Mouse (Mus musculus) layer of hippocampus, postnatal 25 days (tissue): ENCODE data around the gene Arap2. TPM values are rescaled to one million over a fixed set of nuclear protein-coding genes. Genes with fewer than 3 reads are reported as not detected.
A peak's percentile ranks its signal among the peaks of the same experiment; 100 is the strongest.
"Not testable (repeated sequence)": the region's sequence is repeated elsewhere in the genome, so short reads cannot be mapped to it uniquely, and the experiment has no call there.

Source experiments
- DNase-seq, 2 experiments: peaks; one replicate each; pipeline ENCODE4 v3.0.0; 2022; ENCODE audit warnings: mixed read lengths in 2 of 2, low spot score in 1 of 2; ENCODE audit errors: extremely low spot score in 1 of 2
- total RNA-seq, 2 experiments: library from RNA; stranded (reverse); gene quantifications; 2 replicates each; pipeline ENCODE4 v1.2.3; 2021

Gene Arap2
- total RNA-seq, 2 experiments from 2014 or later = 41.0 to 49.9 TPM

DNA sequence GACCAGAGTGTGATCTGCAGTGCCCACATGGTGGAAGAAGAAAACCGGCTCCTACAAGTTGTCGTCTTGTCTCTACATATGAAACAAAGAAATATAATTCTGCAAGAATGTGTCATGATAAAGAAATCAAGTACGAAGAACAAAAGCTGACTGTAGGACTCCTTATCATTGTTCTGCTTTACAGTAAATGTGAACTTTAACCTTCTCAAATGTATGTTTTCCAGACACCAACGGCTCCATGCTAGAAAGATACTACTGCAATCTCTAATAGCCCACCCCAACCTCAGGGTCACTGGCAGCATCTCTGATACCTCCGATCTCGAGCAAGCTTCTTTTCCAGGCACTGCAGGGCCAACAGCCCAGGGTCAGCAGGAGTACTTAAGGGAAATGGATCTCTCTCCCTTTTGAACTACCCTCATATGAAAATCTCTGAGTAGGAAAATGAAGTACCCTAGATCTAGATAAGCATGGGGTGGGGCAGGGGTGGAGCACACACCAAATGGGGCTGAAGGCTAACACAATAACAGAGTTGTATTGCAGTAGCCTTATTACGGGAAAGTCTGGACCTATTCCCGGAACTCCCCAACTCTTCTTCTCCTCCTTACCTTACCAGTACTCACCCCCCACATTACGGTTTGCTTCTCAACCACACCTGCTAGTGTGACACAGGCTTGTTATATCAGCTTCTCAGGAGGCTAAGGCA, 22.6 kb downstream of the Arap2 start:
- no peak for DNase-seq

DNA sequence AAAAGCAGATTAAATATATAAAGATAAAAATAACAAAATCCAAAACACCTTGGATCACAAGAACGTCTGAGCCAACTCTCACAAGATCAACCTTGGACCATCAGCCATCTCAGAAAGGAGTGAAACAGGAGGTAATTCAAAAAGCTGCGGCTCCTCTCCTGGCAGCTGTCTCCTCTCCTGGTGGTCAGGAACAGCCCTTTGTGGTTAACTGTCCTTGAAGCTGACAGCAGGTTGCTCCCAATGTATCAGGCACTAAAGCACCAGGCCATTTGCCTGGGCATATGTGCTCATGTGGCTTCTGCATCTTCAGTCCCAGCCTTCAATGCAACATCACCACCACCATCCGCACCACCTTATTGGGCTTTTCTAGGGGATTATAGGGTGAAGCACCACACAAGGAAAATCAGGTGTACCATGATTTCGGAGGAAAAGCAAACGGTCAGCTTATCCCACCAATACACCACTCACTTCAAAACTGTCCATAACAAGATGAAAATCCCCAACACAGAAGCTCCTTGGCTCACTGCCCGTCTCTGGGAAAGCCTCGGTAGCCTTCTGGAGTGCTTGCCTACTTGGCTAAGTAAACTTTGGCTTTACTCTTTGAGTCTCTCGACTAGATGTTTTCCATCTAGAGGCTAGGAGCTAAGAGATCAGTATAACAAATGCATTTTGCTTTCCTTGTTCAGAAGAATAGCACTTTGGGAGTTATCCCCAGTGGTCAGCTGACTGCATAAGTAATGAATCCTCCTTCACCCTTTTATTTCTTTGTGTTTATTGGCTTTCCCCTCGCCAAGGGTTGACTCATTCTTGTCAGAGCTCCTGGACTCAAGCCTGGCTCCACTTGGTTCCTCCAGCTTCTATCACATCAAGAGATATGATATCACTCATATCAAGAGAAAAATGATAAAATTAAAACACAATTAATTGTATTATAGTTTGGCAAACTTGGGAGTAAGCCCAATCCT, 26.2 kb downstream of the Arap2 start:
- DNase-seq = no peak

DNA sequence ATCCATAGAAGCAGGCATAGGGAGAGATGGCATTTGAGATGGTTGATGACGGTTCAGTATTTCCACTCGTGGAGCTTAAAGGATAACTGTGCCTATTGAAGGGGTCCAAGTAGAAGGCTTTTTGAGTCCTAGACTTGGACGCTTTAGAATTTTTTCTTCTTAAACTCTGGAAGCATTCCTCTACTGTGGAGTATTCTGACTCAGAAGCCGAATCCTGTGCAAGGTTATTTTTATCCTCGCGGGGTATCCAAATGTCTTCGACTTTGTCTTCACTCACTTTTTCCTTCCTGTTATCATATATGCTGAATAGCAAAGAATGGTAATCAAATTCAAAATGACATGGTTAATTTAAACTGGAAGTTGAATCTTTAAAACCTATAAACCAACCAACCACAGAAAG, 35.4 kb downstream of the Arap2 start:
- not testable (repeated sequence) for DNase-seq

DNA sequence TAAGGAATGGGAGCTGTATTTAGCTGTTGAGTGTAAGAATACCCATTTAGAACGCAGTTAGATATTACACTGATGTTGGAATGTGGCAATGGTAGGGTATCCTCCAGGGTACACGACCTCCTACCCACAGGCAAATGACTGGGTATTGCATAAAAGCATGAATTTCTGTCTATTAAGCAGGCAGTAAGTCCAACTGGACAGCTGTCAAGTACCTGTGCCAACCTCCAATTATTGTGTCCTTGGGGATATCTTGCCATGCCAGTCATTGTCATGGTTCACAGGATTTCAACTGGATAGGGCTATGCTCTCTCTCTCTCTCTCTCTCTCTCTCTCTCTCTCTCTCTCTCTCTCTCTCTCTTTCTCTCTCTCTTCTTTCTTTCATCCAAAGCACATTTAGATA, 40.4 kb downstream of the Arap2 start:
- DNase-seq = no peak

DNA sequence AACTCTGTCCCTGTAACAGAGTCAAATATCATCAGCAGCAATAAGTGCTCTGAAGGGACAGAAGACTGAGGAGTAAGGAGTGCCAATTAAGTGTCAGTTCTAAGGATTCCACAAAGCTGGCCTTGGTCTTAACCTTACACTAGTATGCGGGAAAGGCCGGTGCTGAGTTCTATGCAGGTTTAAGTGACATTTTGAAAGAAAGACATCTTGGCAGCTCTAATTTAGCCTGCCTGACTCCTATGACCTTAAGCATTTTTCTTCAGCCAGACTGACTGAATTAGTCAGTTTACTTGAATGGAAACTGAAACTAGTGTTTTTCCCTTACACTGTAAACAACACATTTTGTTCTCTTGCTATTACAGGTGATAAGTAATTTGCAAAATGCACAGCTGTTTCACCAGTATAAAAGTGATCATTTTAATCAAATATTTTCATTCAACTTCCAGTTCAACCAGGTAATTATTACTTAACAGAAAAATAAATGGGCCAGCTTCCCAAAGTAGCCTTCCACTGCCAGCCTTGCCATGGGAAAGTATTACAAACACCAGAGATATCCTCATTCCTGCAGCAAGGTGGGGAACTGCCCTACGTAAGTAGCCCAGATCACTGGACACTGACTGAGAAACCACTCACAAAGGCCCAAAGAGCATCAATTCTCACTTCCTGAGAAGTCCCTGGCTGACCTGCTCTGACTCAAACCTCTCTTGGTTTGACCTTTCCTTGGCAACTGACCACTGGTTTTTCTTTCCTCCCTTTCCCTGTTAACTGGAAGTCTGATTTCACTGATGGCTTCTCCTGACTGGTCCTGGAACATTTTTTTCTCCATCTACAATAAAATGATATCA, 42.5 kb downstream of the Arap2 start:
- no peak for DNase-seq

DNA sequence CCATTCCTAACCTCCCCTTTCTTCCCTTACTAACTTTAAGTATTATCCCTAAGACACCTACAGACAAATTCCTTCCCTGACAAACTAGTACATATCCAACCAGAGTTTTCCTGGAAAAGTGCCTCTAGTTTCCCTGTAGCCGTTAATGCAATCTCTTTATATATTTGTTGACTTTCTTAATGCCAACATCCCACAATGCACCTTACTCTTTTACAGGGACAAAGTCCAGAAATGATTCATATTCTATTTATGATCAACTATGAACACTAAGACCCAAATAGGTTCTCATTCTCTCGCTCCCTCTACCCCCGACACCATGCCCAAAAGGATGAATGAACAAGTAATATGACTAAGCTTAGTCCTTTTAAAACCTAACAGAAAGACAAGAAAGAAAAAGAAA, 49.5 kb downstream of the Arap2 start:
- DNase-seq = no peak

DNA sequence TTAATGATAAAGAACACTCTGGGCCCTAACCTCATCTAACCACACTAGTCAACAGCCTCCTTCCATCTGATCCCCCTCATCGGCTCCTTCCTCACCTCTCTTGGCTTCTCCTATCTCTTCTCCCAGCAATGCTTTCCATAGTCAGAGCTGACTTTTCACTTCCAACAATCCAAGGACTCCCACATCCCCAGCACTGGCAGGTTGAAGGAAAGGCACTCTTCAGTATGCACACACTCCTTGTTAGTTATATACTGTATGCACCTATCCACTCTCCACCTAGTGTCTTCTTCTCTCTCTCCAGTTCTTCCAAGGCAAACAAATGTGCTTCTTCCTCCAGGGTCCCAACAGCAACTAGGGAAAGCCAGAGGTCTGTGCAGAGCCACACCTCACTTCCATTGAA, 50.0 kb downstream of the Arap2 start:
- no peak for DNase-seq

DNA sequence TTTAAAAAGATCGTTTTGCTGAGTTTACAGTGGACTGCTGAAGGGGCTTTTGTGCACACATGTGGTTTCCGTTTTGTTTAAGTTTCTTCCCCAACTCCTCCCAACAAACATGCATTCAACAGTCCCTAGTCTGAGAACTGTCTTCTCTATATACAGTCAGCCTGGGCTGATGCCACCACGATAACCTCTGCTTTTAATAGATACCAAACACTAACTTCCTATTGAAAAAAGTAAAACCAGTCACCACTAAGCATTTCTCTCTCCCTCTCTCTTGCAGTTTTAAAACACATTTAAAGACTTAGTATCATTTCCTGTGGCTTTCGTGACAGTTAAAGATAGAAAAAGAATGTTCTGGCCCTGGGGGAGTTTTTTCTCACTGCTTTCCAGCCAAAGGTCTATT, 50.5 kb downstream of the Arap2 start:
- no peak for DNase-seq

DNA sequence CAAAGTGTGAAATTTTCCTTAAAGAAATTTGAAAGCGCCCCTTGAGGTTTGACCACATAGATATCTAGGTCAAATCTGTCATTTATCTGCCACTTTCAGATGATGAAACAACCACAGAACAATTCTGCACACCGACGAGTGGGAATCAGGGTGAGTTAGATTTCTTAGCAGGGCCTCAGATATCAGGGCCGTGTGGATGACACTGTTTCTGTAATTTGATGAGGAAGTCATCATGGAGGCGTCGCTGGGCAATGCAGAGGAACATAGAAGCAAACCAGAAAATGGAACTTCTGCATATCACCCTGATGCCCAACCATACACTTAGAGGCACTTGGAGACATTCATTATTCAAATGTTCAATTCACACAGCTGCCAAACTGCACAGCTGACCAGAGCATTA, 55.0 kb downstream of the Arap2 start:
- DNase-seq = no peak

DNA sequence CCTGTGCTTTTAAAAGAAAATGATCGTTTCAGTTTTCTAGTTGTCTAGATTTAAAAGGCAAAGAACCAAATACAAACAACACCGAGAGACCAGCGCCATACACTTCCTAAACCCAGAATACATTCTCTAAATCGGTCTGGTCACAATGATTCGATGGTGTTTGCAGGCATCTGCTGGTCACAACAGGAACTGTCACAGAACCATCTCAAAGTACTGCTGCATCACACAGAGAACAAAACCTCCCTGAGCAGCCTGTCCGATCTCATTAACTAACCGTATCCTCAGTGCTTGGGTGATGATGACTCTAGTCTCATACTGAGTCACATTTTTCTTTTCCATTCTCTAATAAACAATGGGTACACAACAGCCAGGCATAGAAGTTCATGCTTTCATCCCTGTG, 59.1 kb downstream of the Arap2 start:
- DNase-seq = peak; percentile 12 to 35

DNA sequence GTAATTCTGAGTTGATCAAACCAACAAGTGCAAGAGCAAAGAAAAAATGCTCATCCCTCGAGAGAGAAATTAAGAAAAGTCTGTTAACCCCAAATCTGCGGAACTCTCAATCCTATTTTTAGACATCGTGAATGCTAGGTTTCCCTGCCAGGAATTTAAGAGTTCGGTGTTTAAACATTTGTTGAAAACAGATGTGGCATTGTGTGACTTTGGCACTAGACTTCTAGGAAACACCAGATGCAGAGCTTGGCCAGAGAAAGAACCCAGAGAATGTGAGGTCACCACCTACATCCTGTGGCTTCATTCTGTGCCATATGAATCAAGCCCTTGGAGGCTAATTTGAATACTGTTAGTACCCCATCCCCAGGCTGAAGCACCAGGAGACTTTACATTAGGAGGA, 76.0 kb downstream of the Arap2 start:
- no peak for DNase-seq

DNA sequence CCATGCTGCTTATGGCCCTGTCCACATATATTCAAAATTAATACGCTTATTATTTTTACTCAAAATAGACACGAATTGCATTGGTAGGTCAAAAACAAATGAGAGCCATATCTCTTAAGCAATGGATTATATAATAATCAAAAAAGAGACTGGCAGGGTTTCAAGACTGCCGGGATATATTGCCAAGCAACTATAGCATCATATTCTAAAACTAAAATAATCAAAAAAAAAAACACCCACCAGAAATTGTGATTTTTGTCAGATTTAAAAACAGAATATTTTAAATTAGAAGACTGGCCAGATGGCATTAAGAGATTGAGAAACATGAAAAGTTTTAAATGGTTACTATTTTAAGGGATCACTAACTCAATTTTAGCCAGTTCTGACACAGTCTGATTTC, 82.2 kb downstream of the Arap2 start:
- no peak for DNase-seq

DNA sequence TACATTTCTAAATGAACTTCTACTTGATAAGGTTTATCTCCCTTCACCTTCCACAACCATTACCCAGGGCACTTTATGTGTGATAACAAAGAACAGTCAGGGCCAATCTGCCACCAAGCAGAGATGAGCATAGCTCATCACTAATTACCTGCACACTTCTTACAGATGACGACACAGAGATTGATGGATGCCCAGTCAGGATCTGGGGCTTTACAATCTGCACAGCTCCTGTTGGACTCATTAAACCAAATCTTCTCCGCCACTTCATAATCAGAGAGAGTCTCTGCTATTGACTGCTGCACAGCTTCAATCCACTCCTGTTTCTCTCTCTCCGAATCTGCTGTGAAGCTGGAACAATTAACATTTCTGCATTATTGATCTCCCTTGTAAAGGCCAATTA, 82.8 kb downstream of the Arap2 start:
- no peak for DNase-seq

DNA sequence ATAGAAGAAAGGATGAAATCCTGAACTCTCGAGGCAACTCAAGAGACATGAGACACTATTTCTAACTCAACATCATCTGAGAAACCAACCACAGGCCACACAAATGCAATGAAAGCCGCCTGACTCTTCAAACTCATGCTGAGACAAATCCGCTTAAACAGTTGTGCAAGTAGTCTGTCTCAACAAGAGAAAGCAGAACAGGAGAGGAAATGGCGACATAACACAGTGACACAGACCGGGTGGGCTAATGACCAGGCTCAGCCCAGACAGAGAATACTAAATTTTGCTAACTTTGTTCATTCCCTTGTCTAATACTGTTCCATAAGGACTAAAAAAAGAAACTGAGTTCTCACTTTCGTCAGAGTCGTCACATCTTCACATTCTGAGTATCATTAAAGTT, 88.6 kb downstream of the Arap2 start:
- DNase-seq = no peak

DNA sequence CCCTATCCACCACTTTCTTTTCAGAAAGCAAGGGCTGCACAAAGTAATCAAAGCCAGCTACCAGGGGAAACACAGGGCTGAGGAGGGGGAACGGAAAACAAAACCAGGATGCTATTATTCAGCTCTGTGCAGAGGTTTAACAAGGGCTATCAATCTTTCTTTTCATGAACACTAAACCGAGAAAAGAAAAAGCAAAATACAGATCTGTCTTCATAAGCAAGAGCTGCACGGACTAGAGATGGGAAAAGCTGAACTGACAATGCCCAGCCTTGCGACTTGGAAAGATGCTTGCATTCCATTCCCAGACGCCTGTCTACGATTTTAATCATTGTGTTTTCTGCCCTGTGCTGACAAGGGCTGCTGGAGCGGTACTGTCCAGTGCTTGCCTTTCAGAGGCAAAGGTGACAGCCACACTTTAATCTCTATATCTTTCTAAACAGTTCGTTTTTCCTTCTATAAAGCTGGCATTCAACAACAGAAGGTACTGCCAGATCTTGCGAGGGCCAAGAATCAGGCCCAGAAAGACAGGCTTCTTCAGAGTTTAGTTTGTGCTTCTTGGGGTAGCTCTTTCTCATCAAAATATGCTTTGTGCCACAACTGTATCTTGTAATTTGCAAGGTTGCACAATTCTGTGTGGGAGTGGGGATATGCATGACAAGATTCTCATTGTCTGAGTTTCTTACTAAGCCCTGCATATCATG, 93.1 kb downstream of the Arap2 start:
- DNase-seq = no peak

DNA sequence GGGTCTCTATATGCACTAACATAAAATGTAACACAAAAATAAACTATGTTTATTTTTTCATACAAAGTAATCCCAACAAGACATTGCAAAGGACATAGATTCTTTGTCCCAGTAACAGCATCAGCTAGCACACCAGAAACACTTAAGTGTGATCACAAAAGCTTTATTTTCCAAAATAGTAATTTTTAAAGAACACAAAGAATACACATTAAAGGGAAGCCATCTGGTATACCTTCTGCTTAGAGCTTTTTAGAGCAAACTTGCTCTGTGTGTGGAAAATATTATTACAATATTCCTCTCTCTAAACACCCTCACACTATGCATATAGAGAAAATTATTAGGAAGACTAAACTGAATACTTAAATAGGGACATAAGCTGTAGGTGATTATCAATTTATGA, 100.6 kb downstream of the Arap2 start:
- no peak for DNase-seq

DNA sequence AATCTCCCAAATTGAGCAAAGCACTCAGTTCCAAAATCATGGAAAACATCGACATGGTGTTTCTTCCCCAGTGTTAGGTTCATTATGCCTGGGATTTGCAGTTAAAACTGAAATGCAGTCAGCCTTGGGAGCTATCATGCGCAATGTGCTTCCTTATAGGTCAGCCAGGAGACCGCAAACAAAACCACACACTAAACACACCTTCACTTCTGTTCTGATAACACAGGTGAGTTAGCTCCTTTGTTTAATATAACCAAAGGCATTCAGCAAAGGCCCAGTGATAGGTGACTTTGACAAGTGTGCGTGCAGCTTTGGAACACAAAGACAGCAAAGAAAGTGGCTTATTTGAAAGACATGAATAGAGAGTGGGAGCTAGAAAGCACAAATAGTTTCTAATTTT, 101.1 kb downstream of the Arap2 start:
- no peak for DNase-seq

DNA sequence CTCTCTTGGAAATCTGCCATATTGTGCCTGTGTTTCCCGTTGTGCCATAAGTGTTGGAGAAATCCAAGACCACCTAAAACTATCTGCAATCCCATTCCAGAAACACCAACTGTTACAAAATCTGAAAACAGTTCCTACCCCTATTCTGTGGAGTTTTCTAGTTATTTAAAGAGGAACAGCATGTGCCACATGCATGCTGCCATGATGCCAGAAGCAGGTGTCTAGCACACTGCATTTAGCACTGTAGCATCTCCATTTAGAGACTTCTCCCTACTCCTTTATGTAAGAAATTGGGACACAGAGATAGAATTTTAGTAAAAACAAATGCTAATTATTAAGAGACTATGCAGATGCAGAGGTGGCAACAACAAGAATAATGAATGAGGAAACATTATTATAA, 102.8 kb downstream of the Arap2 start:
- DNase-seq = no peak

DNA sequence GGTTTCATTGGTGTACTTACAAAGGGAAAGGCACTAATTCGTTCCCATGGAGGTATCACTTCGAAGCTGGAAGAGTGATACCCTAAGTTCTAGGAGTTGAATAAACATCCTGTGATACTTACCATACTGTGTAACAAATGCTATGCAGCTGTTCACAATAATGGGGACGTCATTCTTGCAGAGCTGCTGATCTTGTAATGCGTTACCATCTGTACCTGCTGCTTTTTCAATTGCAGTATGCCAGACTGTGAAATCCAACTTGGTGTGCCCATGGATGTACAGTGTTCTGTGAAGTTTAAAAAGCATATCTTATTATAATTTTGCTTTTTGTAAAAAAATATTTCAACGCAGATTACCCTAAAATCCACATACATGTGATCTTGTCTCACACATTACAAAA, 112.0 kb downstream of the Arap2 start:
- DNase-seq = no peak

DNA sequence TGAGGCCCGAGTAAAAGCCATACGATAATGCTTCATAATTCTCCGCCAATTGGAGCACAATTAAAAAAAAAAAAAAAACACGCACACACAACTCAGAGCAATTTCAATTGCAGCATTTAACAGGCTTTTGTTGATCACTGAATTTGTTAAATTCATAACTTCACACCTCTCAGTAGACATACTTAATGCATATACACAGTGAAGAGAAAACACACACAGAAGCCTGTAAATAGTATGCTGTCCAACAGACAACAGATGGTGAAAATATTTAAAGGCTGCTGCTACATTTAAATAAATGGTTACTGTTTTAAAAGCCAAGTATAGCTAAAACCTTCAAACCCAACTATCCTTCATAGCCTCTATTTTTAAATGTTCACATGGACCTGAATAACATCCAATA, 123.6 kb downstream of the Arap2 start:
- no peak for DNase-seq
